Mouse (Mus musculus) granulocyte monocyte progenitor cell, adult 5-6 weeks (primary cell): ENCODE results near the gene 2010003K11Rik. TPM values are rescaled to one million over a fixed set of nuclear protein-coding genes. Genes with fewer than 3 reads are reported as not detected.

ENCODE experiments used
- ATAC-seq: replicated peaks from 2 replicates; pipeline ENCODE4 v1.8.0; 2016; ENCODE audit warnings: mild to moderate bottlenecking, moderate TSS enrichment, inconsistent platforms; ENCODE audit not compliant: poor library complexity, severe bottlenecking
- total RNA-seq, 2 experiments: library from RNA; stranded (forward) in 1 of 2; stranded (reverse) in 1 of 2; fragments of 200-712, 200-1000 nt in 1 of 2; fragments of >200 nt in 1 of 2; fragmentation: Nextera tagmentation in 1 of 2; gene quantifications; 2 replicates each; pipeline ENCODE4 v1.2.3; 2014 to 2017

The 2010003K11Rik gene
- total RNA-seq (2014; fragmentation: Nextera tagmentation) (not detected in 2 replicates), total RNA-seq (2017) (not detected in 2 replicates)

DNA sequence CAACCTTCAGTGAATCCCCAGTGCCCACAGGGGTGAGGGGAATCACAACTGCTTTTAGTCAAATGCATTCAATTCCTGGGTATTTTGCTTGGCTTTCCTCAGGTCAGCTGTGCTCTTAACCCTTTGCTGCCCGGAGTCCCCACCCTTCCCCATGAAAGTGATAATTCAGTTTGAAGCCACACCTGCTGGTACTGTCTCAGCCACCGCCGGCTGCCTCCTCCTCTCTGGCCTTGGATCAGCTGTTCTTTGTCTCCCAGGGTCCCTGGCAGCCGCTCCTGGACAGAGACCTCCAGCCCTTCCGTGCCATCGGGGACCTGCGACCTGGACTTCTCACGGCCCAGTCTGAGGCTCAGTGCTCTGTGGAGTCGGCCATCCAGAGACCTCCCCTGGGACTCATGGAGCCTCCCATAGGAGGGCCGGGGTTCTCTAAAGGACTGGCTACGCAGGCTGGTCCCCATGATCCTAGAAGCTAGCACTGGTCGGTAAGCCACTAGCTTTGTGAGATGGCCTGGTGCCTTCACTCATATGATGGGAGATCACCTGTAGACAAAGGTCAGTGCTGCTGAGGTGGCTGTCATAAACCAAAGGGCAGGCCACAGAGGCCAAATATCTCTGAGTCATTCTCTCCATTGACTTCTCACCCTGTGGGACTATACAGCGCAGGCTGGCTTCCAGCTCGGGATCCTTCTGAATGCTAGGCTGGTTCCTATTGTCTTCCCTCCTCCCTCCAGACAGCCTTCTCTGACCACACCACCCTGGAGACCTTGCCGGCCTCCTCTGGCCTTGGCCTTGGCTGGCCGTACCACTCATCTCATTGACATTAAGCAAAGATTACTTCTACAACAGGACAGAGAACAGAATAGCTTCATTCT lies at the start of gene 2010003K11Rik:
TSS of gene 2010003K11Rik (minus strand) at position 522 of the 872 bp plus-strand sequence.
- no peak for ATAC-seq

DNA sequence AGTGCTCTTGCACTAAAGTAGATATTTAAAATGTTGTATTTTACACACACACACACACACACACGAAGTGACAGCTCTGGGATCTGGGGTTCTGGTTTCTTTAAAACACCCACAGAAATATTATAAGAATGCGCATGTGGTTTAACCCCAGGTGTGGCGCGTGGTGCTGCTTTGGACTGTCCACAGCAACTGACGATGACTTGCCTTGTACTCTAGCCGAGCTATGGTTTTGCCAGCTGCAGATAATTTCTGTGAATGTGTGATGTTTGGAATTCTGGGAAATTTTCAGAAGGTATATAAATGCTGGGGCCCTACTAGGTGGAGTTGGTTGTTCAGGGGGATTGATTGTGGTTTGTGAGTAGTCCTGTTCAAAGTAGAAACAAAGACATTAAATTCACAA lies 49.4 kb upstream of the 2010003K11Rik start:
- no peak for ATAC-seq

DNA sequence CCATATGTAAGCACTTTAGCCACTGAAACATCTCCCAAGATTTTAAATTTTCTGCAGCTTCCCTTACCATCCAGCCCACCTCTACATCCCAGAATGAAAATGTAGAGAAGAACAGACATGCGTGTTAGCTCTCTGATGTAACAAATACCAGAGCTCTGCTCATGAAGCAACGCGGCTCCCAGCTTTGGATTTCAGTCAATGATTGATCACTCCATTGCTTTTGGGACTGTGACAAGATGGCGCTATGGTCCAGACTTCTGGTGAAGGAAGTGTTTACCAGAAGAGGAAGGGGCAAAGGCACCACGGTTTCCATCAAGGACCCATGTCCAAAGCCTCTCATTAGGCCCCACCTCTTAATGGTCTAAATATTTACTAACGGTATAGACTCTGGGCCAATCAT lies 47.5 kb upstream of the 2010003K11Rik start:
- ATAC-seq: no peak

DNA sequence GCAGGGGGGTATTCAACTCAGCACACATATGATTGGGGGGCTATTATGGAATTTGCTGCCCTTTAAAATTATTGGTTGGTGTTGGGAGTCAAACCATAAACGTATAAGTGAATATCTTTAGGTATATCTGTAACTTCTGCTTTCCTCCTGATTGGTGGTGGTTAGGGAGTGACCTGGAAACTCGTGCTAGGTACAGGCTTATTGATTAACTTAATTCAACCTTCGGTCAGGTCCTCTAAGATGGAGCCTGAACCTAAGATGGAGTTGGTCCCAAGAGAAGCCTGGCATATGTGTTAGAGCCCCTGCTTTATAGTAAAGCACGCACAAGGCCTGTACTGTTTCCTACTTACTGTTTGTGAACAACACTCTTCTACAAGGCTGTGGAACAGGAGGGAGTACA lies 46.7 kb upstream of the 2010003K11Rik start:
- no peak for ATAC-seq

DNA sequence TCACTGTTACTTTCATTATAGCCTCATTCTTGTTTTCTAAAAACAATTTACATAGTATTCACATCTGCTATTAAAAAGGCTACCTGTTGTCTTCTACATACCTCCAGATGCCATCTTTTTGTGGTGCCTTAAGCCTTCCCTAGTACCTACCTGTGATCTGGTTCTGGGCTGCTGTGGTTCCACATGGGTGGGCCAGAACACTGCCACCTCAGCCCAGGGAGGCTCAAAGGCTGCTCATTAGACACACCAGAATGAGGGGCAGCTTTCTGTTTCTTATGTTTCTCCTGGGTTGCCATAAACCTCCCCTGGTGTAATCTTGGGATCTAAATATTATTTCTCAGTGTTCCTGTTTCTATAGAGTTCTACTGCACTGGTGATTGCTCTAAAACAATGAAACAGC lies 43.7 kb upstream of the 2010003K11Rik start:
- ATAC-seq: no peak

DNA sequence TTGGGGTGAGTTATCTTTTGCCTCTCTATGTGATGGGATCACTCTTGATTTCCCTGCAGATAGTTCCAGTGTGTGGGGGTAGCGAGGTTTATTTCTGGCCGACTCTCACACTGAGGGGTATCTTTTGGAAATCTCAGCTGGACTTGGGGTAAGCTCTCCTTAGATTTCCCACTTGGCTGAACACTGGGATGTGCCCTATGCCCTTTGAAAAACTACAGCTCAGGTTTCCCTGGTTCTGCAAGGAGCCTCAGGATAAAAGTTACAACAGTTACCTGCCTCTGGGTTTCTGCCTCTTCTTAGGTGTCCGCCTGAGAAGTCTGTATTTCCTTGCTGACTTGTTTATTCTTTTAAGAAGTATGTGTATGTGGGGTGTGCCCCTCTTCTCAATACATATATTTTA lies 42.6 kb upstream of the 2010003K11Rik start:
- no peak for ATAC-seq

DNA sequence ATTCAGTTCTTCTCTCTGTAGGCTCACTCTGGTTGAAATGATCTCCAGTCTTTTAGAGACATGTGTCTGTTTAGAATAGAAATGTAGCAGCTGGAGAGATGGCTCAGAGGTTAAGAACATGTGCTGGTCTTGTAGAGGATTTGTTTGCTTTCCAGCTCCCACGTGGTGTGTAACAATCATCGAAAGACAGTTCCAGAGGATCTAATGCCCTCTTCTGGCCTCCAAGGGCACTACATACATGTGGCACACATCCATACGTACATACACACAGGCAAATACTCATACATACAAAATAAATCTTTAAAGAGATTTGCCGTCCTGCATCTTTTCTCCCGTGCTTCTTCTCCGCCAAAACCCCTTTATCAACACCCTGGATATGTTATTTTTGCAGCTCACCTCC lies 41.9 kb upstream of the 2010003K11Rik start:
- no peak for ATAC-seq

DNA sequence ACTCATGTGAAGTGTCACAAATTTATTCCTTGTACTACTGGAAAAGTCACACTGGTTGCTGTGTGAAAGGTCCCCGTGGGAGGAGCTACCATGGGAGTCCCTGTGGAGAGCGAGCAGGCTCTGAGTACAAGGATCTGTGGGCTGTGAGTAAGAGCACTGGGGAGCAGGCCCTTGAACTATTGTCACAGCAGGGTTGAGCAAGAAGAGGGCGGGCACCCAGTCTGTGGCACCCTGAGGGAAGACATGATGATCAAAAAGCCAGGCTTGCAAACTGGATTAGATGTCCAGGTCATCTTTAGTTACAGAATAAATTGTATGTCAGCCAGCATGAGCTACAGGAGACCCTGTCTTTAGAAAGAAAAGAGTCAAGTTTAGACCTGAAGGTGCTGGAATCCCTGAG lies 38.2 kb upstream of the 2010003K11Rik start:
- ATAC-seq: no peak

DNA sequence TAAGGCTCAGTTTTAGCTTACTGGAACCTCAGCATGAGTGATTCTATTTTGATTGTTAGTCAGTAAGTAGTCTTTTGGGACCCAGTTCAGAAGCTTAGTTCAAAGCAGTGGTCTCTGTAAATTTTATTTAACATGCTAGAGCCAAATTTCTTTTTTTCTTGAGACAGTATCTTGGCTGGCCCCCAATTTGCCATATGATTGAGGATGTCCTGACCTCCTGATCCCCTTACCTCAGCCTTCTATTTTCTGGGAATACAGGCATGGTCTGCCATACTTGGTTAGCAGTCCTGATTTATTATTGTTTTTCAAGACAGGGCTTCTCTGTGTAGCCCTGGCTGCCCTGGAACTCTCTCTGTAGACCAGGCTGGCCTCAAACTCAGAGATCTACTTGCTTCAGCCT lies 37.5 kb upstream of the 2010003K11Rik start:
- ATAC-seq: no peak

DNA sequence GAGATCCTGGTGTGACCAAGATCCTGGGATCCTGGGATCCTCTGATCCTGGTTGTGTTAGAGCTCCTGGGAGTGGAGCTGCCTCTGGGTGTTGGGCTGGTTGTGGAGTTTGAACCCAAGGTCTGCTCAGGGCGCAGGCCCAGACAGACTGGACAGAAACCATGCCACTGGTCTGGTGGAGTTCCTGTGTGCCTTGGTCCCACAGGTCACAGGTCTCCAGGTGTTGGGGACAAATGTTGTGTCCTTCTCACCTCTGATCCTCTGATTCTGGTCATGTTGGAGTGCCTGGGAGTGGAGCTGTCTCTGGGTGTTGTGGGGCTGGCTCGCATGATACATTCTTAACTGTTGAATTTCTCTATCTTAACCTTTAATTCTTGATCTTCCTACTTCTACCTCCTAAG lies 36.3 kb upstream of the 2010003K11Rik start:
- ATAC-seq: no peak

DNA sequence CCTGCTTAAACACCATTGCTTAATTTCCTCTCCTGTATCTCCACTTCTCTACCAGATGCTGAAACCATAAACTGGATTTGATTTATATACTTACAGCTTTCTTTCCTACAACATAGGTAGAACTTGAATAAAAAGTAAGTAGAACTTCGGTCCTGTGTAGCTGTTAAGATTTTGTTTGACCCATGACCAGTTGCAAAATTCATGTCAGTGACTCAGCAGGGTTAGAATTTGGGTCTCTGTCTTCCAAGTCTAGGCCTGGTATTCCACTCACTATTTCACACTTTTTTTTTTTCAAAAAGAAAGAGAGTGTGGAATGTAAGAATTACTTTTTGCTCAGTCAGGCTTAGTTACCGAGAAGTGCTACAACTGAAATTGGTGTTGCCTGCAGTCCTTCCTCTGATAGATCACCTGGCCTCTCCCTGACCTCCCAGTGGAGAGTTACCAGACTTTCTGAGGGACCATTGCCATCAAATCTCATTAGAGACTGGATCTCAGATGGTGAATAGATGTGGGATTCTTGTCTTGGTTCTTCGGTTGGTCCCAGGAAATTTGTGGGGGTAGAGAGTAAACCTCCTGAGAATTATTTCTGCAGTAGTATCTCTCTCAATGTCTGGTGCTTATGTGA lies 23.2 kb upstream of the 2010003K11Rik start:
- no peak for ATAC-seq

DNA sequence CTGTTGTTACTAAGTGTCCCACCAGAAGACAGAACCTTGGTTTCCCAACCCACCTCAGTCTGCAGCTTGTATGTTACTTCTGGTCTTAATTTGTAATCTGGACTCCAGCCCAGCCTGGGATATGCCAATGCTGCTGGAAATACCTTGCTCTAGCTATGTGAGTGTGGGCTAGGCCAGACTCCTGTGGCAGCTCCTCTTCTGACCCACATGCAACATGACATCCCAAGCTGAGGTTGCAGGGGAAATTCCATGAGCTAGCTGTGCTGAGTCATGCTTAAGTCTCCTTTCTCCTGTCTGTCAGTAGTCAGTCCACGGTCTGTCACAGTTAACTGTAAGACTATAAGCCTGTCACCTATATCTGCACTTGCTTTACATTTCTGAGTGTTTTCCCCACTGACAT lies 19.1 kb upstream of the 2010003K11Rik start:
- ATAC-seq: no peak

DNA sequence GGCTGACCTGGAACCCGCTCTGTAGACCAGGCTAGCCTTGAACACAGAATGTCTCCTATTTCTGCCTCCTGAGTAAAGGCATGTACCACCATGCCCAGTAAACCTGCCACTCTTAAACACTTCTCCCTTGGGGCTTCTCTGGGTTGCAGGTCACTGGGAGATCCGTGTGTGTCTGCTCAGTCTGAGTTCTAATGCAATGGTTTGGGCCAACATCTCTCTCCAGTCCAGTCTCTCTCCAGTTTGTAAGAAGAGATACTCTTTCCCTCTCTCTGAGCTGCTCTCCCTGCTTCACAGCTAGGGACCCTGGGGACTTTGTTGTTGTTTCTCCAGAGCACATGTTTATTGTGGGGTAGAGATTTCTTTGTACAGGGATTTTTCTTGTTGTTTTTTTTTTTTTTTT lies 17.9 kb upstream of the 2010003K11Rik start:
- ATAC-seq: no peak

DNA sequence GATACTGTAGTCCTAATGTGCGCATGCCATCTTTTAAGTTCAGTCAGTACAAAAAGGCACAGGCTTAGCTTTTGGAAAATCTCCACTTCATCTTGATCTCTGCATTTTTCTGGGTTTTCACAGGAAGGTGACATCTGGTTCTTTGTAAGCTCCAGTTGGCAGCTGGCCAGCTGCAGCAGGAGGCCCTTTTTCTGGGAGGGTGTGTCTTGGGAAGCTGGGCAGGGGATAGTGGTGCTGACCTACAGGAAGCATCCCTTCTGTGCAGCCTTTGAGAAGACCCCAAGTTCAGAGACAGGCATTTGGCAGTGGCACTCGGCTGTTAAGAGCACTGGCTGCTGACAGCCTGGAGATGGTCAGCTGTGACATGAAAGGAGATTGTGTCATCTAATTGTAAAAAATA lies 17.4 kb upstream of the 2010003K11Rik start:
- no peak for ATAC-seq

DNA sequence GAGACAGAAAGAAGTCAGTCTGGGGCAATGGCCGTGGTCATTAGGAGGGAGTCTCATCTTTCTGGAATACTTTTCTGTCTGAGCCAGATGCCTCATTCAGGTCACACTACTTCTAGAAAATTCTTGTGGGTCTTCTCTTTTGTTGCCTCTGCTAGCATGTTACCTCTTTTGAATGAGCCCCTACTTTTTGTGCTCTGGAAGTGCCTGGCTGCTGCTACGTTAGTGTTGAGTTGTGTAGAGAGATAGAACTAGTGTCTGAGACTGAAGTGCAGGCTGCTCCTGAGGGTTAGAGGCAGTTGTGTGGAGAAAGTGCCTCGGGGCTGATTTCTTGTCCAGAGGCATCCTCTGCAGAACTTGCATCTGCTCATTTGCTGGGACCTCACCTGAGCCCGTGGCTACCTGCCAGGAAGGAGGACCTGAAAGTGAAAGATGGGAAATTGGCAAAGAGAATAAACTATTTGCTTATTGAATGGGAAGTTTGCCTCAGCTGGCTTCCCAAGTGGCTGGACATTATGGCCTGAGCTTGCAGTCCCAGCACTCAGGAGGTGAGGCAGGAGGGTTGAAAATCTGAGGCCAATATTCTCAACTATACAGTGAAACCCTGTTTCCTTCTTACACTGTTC lies 15.0 kb upstream of the 2010003K11Rik start:
- ATAC-seq: no peak

DNA sequence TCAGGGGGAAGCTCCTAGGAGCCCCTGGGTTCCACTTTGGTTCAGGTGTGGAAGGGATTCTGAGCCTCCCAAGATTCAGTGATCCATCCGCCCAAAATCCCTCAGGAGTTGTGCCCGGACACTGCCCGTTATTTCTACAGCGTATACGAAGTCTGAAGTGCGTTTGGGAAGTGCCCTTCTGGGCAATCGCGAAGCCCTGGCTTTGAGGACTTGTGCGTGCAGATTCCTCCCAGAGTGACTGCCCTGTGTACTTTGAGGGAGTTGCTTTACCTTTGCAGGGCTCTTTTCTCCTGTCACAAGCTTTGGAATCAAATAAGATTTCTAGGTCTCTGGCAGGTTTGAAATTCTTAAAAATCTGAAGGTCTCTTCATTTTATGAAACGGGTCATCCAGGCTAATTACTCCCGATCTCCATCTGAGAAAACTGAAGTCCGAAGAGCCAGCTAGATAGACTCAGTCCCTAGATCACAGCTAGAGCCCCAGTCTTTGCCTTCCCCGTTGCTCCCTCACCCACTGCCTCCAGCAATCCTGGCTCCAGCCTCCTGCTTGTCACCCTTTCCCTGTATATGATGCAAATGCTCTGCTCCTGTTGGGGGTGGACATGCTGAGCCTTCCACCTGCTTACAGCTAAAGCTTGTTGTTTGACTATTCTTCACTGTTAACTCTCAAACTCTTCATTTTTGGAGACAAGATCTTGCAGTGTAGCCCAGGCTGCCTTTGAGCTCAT lies 12.9 kb upstream of the 2010003K11Rik start:
- ATAC-seq: no peak

DNA sequence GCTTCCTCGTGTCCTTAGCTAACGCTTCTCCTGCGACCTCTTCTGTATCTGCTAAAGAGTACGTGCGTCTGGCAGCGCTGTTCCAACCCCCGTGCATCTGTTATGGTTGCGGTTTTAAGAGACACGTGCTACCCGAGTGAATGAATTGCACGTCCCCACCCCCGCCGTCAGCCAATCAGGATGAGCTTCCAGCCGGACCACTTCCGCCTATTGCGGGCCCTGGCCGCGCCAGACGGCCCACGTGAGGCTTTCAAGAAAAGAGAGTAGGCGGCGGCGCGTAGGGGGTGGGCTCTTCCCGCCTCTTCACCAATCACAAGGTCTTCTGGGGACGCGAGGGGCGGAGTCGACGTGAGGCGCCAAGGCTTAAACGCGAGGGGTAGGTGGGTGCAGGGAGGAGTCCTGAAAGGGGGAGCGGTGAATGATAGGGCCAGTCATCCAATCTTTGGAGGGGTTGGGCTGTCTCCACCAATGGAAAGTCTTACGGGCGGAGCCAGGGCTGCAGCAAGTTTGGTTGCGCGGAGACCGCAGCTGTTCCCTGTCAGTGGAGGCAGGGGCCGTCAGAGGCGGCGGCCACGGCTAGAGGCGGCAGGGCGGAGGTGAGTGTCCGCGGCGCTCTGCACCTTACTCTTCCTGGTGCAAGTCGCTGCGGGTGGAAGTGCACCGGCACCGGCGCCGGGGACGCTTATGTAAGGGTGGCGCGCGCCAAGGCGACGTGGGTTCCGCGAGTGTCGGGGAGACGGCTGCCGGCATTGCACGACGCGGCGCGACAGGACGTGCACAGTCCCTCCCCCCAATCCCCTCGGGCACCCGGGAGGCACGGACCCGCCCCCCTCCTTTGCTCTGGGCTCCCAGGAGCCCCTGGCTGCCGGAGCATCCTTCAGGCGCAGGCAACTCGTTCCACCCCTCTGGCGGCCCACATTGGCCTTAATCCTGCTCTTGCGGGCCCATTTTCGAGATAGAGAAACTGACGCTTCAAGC lies 11.9 kb upstream of the 2010003K11Rik start, which contains the start of gene Pcx:
TSS of gene Pcx (plus strand) at position 487 of the 978 bp plus-strand sequence.
- peak; percentile 94 for ATAC-seq

DNA sequence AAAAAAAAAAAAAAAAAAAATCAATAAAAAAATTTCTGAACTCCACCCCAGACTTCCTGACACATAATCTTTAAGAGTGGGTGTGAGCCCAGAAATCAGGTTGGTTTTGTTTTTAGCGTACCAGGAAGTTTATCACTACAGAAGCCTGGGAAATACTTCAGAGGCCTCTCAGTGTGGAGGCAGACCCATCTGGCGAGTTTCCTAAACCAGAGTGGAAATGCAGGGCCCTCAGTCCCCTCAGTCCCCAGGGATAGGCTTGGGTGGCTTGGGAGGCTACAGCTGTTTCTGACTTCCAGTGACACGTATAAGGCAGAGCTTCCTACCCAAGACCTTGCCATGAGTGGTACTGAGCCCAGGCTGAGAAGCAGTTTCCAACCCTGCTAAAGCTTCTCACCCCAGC lies 9.4 kb upstream of the 2010003K11Rik start:
- no peak for ATAC-seq

DNA sequence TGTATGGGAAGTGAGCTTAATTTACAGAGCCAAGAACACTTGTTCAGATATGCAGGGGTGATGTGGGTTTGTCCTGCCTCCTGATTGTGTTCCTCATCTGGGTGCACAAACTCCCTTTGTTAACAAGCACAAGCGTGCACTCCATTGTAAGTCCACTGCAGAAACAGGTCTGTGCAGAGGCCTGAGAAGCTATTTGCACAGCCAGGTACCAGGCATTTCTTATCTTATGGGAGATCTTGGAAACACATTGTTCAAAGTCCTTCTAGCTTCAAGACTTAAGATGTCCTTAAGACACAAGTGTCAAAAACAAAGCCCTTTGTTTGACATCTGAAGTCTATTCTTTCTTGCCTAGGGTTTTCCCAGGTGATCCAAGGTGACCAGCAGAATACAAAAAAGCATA lies 6.4 kb upstream of the 2010003K11Rik start:
- no peak for ATAC-seq
